Mouse (Mus musculus) brown adipose tissue, adult 24 weeks (tissue): Measurements from ENCODE around the gene Gna15. TPM values are rescaled to one million over a fixed set of nuclear protein-coding genes. Genes with fewer than 3 reads are reported as not detected.

Source experiments
- polyA plus RNA-seq: library from polyadenylated mRNA; stranded (reverse); fragments of >200 nt; gene quantifications from 2 replicates; pipeline ENCODE4 v1.2.4, GENCODE M21; 2012; ENCODE audit not compliant: missing spikeins, insufficient read depth, insufficient read length

Gna15 gene
- polyA plus RNA-seq, 1 experiment, result not detected

Other genes starting within 250 kb of the Gna15 start
- 1.6 TPM in 1 of 2 replicates, not detected in the other for gene Tjp3, start 232.6 kb downstream of the Gna15 start, polyA plus RNA-seq
- 10.6 and 12.4 TPM in 2 replicates for gene Pip5k1c, start 231.3 kb downstream of the Gna15 start, polyA plus RNA-seq
- gene Cactin, start 203.1 kb downstream of the Gna15 start, polyA plus RNA-seq, result 8.4 and 9.6 TPM in 2 replicates
- gene Tbxa2r, start 195.5 kb downstream of the Gna15 start, polyA plus RNA-seq, result not detected in 2 replicates
- 1.0 TPM in 1 of 2 replicates, not detected in the other for gene Gipc3, start 181.0 kb downstream of the Gna15 start, polyA plus RNA-seq
- gene Hmg20b, start 173.7 kb downstream of the Gna15 start, polyA plus RNA-seq, result 66.1 and 78.7 TPM in 2 replicates
- gene Mfsd12, start 166.7 kb downstream of the Gna15 start, polyA plus RNA-seq, result 8.3 and 11.5 TPM in 2 replicates
- gene 4930404N11Rik, start 158.4 kb downstream of the Gna15 start, polyA plus RNA-seq, result not detected in 2 replicates
- 9.3 and 10.3 TPM in 2 replicates for gene Fzr1, start 145.7 kb downstream of the Gna15 start, polyA plus RNA-seq
- 25.1 and 35.9 TPM in 2 replicates for gene Dohh, start 139.8 kb downstream of the Gna15 start, polyA plus RNA-seq
- 2.4 TPM in 1 of 2 replicates, not detected in the other for gene Gm48551, start 139.8 kb downstream of the Gna15 start, polyA plus RNA-seq
- gene Gm48552, start 135.2 kb downstream of the Gna15 start, polyA plus RNA-seq, result not detected in 2 replicates
- 1.9 and 5.3 TPM in 2 replicates for gene Smim24, start 131.2 kb downstream of the Gna15 start, polyA plus RNA-seq
- gene Nfic, start 68.6 kb downstream of the Gna15 start, polyA plus RNA-seq, result 40.9 and 42.9 TPM in 2 replicates
- gene Celf5, start 41.5 kb downstream of the Gna15 start, polyA plus RNA-seq, result 0.63 TPM in 1 of 2 replicates, not detected in the other
- gene Ncln, start 27.8 kb downstream of the Gna15 start, polyA plus RNA-seq, result 13.9 and 17.9 TPM in 2 replicates
- gene S1pr4, start 24.1 kb downstream of the Gna15 start, polyA plus RNA-seq, result 0.71 and 0.79 TPM in 2 replicates
- gene Gna11, start 21.0 kb upstream of the Gna15 start, polyA plus RNA-seq, result 34.1 and 41.1 TPM in 2 replicates
- gene Aes, start 35.3 kb upstream of the Gna15 start, polyA plus RNA-seq, result 679 and 754 TPM in 2 replicates
- gene Tle2, start 50.3 kb upstream of the Gna15 start, polyA plus RNA-seq, result 3.2 and 4.8 TPM in 2 replicates
- 3.3 TPM in 1 of 2 replicates, not detected in the other for gene Tle6, start 76.8 kb upstream of the Gna15 start, polyA plus RNA-seq
- gene BC025920, start 82.0 kb upstream of the Gna15 start, polyA plus RNA-seq, result 4.1 and 8.7 TPM in 2 replicates
- 3.2 and 4.5 TPM in 2 replicates for gene Sirt6, start 103.6 kb upstream of the Gna15 start, polyA plus RNA-seq
- gene Ankrd24, start 104.3 kb upstream of the Gna15 start, polyA plus RNA-seq, result 12.6 and 12.9 TPM in 2 replicates
- 1.0 and 1.5 TPM in 2 replicates for gene Gm10778, start 124.8 kb upstream of the Gna15 start, polyA plus RNA-seq
- gene Zfp433, start 180.6 kb upstream of the Gna15 start, polyA plus RNA-seq, result 2.6 TPM in 1 of 2 replicates, not detected in the other
- gene Gm3055, start 246.9 kb upstream of the Gna15 start, polyA plus RNA-seq, result 0.36 TPM in 1 of 2 replicates, not detected in the other